Mouse (Mus musculus): ENCODE measurements around the gene Apln. TPM values are rescaled to one million over a fixed set of nuclear protein-coding genes. Genes with fewer than 3 reads are reported as not detected.
A peak's percentile ranks its signal among the peaks of the same experiment; 100 is the strongest.

Gene Apln
- total RNA-seq, 1 experiment from 2014 or later, result 0.32 TPM

DNA sequence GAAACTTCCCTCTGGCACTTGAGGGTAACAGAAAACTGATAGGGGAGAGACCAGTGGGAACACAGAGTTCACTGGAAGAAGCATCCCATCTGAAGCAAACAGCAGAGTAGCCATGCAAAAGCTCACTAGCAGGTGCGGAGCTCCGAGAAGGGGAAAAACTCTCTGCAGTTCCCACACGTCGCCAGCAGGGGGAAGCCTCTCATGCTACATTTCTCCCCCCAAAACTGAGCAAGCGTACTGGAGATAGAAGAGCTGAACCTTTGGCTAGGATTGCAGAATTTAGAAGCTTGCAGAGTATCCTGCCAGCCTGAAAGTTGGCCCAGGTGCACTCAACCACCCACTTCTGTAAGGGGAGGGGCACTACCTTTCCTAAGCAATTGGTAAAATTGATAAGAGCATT, 14.7 kb downstream of the Apln start:
- peak; percentile 90 for ATAC-seq (replicated peaks; ENCODE audit: low read depth, poor library complexity, severe bottlenecking)

DNA sequence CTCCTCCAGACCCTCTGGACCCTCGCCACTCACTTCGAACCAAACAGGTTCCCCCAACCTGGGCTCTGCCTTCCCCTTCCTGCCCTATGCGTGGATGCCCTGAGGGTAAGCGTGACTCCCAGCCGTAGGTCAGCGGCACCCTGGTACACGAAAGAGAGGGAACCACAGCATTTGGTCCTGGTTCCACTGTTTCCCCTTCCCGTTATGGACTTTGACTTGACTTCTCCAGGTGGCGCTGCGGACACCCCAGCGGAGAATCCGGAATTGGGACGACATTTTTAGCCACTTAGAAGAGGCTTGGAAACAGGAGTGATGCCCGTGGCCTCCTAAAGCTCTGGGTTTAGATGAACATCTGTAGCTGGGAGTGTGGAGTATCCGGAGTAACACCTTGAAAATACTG, 15.3 kb downstream of the Apln start:
- peak; percentile 52; the same call in 1 of the 2 replicates for ATAC-seq (replicated peaks; ENCODE audit: low read depth, poor library complexity, severe bottlenecking)

DNA sequence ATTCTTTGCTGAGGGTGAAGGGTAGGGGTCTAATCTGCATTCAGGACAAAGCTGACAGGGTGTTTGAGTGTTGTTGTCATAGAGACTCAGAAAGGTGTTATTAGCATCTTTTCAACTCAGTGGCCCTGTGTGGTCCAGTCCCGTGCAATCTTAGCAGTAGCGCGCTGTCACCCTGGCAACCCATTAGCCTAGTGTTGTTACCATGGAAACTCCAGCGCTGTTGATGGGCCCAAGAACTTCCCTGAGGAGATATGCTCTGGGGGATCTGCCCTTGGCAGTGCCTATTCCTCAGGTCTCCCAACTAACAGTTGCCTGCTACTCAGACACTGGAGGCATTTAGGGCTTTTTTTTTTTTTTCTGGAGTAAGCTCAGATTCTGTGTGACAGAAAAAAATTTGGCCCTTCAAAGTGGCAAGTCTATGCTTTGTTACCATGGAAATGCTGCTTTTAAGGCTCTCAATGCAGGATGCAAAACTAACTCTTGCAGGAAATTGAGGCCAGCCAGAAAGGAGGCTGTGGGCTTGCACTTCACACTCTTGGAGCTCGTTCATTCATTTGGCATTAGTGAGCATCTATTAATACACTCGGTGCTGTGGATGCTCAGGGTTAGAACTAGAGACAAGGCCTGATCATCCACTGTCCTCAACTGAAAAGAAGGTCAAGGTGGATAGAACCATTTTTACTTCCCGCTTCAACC, 17.6 kb downstream of the Apln start:
- no peak for ATAC-seq (replicated peaks; ENCODE audit: low read depth, poor library complexity, severe bottlenecking)

DNA sequence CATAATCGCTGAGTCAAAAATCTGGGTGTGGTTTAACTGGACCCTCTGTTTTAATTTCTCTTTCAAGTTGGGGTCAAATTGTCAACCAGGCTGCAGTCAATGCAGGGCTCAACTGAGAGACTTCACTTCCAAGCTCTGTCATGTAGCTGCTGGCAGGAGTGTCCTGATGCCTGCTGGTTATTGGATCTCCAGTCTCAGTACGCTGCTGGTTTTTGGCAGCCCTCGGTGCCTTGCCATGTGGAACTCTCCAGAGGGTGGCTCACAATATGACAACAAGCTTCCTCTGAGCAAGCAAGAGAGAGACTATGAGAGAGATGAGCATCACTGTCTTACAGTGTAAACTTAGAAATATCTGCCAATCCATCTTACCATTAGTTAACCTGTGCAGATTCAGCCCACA, 23.0 kb downstream of the Apln start:
- ATAC-seq (replicated peaks; ENCODE audit: low read depth, poor library complexity, severe bottlenecking), result no peak

DNA sequence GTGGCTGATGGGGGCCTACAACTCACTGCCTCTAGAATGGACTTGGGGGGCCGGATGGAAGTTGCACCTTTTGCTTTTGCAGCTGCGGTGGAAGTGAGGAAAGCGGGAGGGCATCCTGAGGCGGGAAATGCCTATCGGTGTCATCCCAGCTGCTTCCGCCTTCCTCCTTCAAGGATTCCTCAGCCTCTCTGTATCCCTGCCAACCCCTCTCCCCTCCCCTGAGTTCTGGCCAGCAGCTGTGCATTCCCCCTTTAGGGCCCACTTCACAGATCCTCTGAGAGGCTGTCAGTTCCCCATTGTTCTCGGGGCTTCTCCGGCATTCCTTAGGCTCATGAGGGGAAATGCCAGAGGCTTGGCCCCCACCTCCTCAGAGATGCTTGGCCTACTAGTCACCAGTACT, 28.6 kb downstream of the Apln start:
- no peak for ATAC-seq (replicated peaks; ENCODE audit: low read depth, poor library complexity, severe bottlenecking)

DNA sequence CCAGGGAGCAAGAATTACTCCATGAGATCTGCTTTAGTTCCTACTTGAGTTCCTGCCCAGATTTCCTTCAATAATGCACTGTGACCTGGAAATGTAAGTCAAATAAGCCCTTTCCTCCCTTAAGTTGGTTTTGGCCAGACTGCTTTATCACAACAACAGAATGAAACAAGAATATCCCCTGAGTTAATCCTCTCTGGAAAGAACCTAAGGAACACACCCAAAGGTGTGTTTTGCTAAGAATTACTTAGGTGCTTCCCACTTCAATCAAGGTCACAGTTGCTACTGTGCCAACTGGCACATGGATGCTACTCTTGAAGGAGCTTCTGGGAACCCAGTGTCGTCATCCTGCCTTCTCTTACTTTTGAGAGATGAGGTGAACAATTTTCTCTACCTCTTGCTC, 29.9 kb downstream of the Apln start:
- ATAC-seq (replicated peaks; ENCODE audit: low read depth, poor library complexity, severe bottlenecking), result no peak

DNA sequence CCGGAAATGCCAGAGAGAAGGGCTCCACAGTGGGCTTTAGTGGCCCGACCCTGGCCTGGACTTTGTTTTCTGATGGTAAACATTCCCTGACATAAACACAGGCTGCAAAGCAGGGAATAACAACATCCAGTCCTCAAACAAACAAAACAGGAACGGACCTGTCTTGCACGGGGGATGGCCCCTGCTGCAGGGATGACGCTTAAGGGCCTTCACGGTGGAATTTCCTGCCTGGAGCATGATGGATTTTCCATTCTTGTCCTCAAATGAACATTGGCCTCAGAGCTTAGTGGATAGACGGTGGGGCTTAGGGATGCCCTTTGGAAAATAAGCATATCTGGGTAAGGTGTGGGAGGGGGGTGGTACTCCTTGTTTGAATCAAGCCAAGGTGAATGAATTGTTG, 33.5 kb downstream of the Apln start:
- ATAC-seq (replicated peaks; ENCODE audit: low read depth, poor library complexity, severe bottlenecking), result no peak

DNA sequence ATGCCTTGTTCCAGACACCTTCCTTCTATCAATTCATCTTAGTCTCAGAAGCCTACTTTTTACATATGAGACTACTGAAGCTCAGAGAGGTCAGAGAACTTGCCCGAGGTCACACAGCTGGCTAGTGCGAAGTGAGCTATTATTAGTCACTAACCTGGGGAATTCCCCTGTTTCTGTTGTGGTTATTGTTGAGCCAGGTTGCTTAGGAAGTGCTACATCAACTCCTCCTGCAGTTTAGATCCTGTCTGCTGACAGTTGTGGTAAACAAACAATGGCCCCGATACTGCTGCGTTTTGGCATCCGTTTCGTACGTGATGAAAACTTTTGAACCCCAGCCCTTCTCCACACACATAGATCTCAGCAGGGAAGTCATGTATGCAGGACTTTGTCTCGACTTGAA, 36.2 kb downstream of the Apln start:
- no peak for ATAC-seq (replicated peaks; ENCODE audit: low read depth, poor library complexity, severe bottlenecking)

DNA sequence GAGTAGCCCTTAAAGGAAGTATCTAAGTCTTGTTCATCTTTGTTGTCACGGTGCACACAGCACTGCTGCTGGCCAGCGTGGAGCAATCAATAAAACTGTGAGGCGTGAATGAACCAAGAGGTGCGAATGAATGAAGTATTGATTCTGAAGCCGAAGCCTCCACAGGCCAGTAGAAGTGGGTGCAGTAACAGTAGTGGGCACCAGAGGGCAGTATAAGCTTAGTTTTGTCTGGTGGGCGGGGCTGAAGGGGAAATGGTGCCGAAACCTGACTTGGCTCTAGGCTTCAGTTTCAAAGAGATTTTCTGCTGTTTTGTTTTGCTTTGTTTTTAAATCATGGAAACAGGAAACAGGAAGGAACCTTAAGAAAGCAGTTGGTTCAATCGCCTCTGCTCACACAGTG, 42.0 kb downstream of the Apln start:
- ATAC-seq (replicated peaks; ENCODE audit: low read depth, poor library complexity, severe bottlenecking), result peak; percentile 90

DNA sequence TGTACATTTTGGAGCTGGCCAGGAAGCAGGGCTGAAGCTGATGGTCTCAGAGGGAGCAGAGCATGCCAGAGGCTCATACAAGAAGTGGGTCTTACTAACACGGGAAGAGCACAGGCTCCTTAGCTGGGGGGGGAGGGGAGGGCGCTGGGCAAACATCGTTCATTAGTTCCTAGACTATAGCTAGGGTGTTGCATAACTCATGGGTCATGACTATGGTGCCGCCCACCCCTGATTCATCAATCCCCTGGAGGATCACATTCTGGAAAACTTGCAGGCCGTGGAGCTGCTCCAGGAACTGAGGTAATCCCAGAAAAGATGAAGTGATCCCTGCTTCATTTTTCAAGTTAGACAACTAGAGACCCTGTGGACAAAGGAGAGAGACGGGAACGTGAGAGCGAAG, 46.6 kb downstream of the Apln start:
- ATAC-seq (replicated peaks; ENCODE audit: low read depth, poor library complexity, severe bottlenecking), result no peak

DNA sequence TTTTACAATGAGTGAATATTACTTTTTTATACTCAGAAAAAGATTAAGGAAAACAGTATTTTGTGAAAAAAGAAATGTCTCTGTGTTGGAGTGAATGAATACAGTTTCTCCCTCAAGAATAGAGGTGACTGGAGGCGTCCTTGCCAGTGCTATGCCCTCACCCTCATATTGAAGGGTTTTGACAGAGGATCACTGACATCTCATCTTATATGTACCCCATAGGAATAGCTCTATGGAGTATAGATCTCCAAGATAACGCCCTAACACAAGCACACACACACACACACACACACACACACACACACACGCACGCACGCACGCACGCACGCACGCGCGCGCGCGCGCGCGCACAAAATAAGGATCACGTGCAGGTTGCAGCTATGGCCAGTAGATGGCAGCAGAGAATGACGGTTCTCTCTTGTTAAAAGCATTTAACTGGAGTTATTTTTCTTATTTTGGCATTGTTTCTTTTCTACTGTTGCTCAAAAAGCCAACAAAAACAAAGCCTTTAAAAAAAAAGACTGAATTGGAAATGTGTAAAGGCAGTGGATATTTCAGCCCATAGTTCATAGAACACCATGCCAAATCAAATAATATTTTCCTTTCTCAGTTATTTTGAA, 49.5 kb downstream of the Apln start:
- ATAC-seq (replicated peaks; ENCODE audit: low read depth, poor library complexity, severe bottlenecking), result peak; percentile 65

DNA sequence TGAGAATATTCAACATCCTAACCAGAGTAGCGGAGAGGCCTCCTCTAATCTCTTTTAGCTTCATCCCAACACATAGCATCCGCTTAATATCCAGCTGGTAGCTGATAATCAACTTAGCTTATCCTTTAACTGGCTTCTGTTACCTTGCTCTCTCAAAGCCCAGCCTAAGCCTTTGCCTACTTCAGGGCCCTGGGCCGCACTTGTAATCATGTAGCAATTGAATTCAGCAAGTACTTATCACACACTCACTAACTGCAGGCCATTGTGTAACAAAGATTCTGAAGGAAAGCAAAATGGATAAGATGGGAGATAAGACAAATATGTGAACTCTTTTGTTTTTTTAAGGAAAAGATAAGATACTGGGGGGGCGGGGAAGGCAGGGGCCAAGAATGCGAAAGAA, 57.6 kb downstream of the Apln start:
- no peak for ATAC-seq (replicated peaks; ENCODE audit: low read depth, poor library complexity, severe bottlenecking)

DNA sequence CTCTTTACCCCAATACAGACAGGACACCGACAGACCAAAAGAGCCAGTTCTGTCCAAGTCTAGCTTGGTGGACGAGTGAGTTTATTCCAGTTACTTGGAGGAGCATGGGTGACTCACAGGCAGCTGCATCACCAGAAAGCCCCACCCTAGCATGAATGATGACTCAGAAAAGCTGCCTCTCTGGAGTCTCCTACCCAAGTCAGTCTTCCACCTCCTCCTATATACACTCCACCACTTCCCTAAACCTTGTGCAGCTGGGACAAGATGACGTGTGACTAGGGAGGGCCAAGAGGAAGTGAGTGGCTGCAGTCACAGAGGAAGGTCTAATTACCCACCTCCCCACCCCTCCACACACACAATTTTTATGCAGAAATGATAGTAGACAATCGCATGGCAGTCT, 58.1 kb downstream of the Apln start:
- ATAC-seq (replicated peaks; ENCODE audit: low read depth, poor library complexity, severe bottlenecking), result peak; percentile 99

Other genes starting within 250 kb of the Apln start
- gene Smarca1, start 141.9 kb downstream of the Apln start, total RNA-seq (2017), result not detected in 2 replicates
- 34.7 and 38.7 TPM in 2 replicates for gene Ocrl, start 122.5 kb downstream of the Apln start, total RNA-seq (2017)
- not detected in 2 replicates for gene Xpnpep2, start 73.9 kb upstream of the Apln start, total RNA-seq (2017)
- gene Sash3, start 111.6 kb upstream of the Apln start, total RNA-seq (2017), result 96.2 and 103 TPM in 2 replicates
- 6.8 and 8.4 TPM in 2 replicates for gene Zdhhc9, start 174.0 kb upstream of the Apln start, total RNA-seq (2017)
- 92.6 and 103 TPM in 2 replicates for gene Utp14a, start 222.0 kb upstream of the Apln start, total RNA-seq (2017)